Mouse (Mus musculus) embryonic fibroblast, embryonic 13.5 days (primary cell): ENCODE results near the gene Ptges3.

ENCODE experiments used
- CTCF ChIP-seq: IDR thresholded peaks from 2 replicates; pipeline ENCODE4 v1.5.1; 2011; ENCODE audit warnings: mild to moderate bottlenecking, control low read depth, low read length, moderate library complexity, borderline replicate concordance; ENCODE audit not compliant: insufficient read depth
- POLR2A ChIP-seq: IDR thresholded peaks from 2 replicates; pipeline ENCODE4 v1.6.1; 2011; ENCODE audit warnings: low read depth, mild to moderate bottlenecking, control low read depth, low read length, moderate library complexity

GRCm38 (mm10) chr10:128096693-128097586, 38.2 kb downstream of the Ptges3 start:
- TF ChIP-seq CTCF = no peak
- TF ChIP-seq POLR2A = peak; percentile 29; the same call in 1 of the 2 replicates
